Mouse (Mus musculus) midbrain, embryonic 11.5 days (tissue): ENCODE measurements at regions not wholly inside any gene's neighbourhood (a gene's known extent, or its start where the extent isn't known, plus 50 kb on each side); places are given as distances from the start of the nearest gene placed in this dataset.

Experiments used
- ATAC-seq: fragments of 200-750 bp; cut with Nextera tagmentation; 2 replicates; pipeline ENCODE4 v1.8.0; 2017; ENCODE audit warnings: moderate TSS enrichment, moderate library complexity; ENCODE audit not compliant: low FRiP score
- DNase-seq: peaks from one replicate; pipeline ENCODE4 v3.0.0; 2015; ENCODE audit warnings: low spot score; ENCODE audit errors: missing footprints
- H3K27ac ChIP-seq: fragments of 300-500 bp; sonication (generic); 2 replicates; pipeline ENCODE4 v1.5.1; 2014; ENCODE audit warnings: low read depth, low read length
- H3K27me3 ChIP-seq: fragments of 300-500 bp; sonication (generic); 2 replicates; pipeline ENCODE4 v1.6.1; 2014; ENCODE audit warnings: mild to moderate bottlenecking, low read length, moderate library complexity, mixed read lengths; ENCODE audit not compliant: control insufficient read depth, insufficient read depth
- H3K36me3 ChIP-seq: fragments of 300-500 bp; sonication (generic); 2 replicates; pipeline ENCODE4 v1.6.1; 2014; ENCODE audit warnings: mild to moderate bottlenecking, low read length, moderate library complexity, mixed read lengths; ENCODE audit not compliant: control insufficient read depth, insufficient read depth
- H3K4me1 ChIP-seq: fragments of 300-500 bp; sonication (generic); 2 replicates; pipeline ENCODE4 v1.6.1; 2014; ENCODE audit warnings: low read length; ENCODE audit not compliant: control insufficient read depth, insufficient read depth
- H3K4me2 ChIP-seq: fragments of 300-500 bp; sonication (generic); 2 replicates; pipeline ENCODE4 v1.6.1; 2014; ENCODE audit warnings: mild to moderate bottlenecking, moderate library complexity
- H3K4me3 ChIP-seq: fragments of 300-500 bp; sonication (generic); 2 replicates; pipeline ENCODE4 v1.5.1; 2014; ENCODE audit warnings: low read depth, low read length
- H3K9ac ChIP-seq: fragments of 300-500 bp; sonication (generic); 2 replicates; pipeline ENCODE4 v1.6.1; 2014; ENCODE audit warnings: low read length
- H3K9me3 ChIP-seq: fragments of 300-500 bp; sonication (generic); 2 replicates; pipeline ENCODE4 v1.6.1; 2016; ENCODE audit warnings: low read length; ENCODE audit not compliant: control insufficient read depth
- WGBS: fragments of 180-500 bp; shearing (Covaris S2); extraction: QIAGEN DNeasy Blood & Tissue Kit; methylation state at CpG from one replicate; pipeline ENCODE4 v1.1.7; 2014; 5-methylcytosine and 5-hydroxymethylcytosine counted together

- WGBS: 89% methylated on average over 3 of the region's 3 CpGs
- no peak for ATAC-seq
Measured at GRCm38 (mm10) chr6:61073267-61073666, 106.9 kb upstream of the Ccser1 start.

GRCm38 (mm10) chr6:61073794-61074193 lies 106.3 kb upstream of the Ccser1 start:
- H3K4me3 ChIP-seq: no peak overlapping the region
- H3K27me3 ChIP-seq: no peaks in the 10 kb centered on the region
- DNase-seq: peak; percentile 17
- WGBS: 73% methylated on average over 2 of the region's 2 CpGs
- H3K4me1 ChIP-seq: no peaks in the 10 kb centered on the region
- no peaks in the 10 kb centered on the region for H3K9me3 ChIP-seq
- no peaks in the 10 kb centered on the region for H3K36me3 ChIP-seq
- no peak overlapping the region for H3K4me2 ChIP-seq
- H3K9ac ChIP-seq: no peak overlapping the region
- no peak overlapping the region for H3K27ac ChIP-seq
- ATAC-seq: no peak

More at GRCm38 (mm10) chr6:61073267-61073666, 106.9 kb upstream of the Ccser1 start:
- H3K9ac ChIP-seq: no peak overlapping the region
- no peaks in the 10 kb centered on the region for H3K27me3 ChIP-seq
- DNase-seq: peak; percentile 45
- H3K27ac ChIP-seq: no peak overlapping the region
- H3K4me1 ChIP-seq: peaks cover under 1% of the 10 kb centered on the region
- H3K9me3 ChIP-seq: no peaks in the 10 kb centered on the region
- no peak overlapping the region for H3K4me3 ChIP-seq
- H3K36me3 ChIP-seq: no peaks in the 10 kb centered on the region
- H3K4me2 ChIP-seq: no peak overlapping the region

- no peaks in the 10 kb centered on the region for H3K27me3 ChIP-seq
Measured at GRCm38 (mm10) chr6:61074700-61075099, 105.4 kb upstream of the Ccser1 start.

GRCm38 (mm10) chr6:61078559-61078958 lies 101.6 kb upstream of the Ccser1 start:
- DNase-seq (no peak), ATAC-seq (no peak)
- Histone ChIP-seq H3K27me3 (no peaks in the 10 kb centered on the region), H3K27ac (no peak overlapping the region), H3K9me3 (no peaks in the 10 kb centered on the region), H3K4me1 (peaks cover 2% of the 10 kb centered on the region; the same call in 1 of the 2 replicates), H3K9ac (no peak overlapping the region), H3K36me3 (no peaks in the 10 kb centered on the region), H3K4me3 (no peak overlapping the region), H3K4me2 (no peak overlapping the region)
- 86% methylated on average over 3 of the region's 3 CpGs for WGBS

More at GRCm38 (mm10) chr6:61074700-61075099, 105.4 kb upstream of the Ccser1 start:
- H3K27ac ChIP-seq: no peak overlapping the region
- H3K4me3 ChIP-seq: no peak overlapping the region
- H3K9ac ChIP-seq: no peak overlapping the region
- 92% methylated on average over 3 of the region's 3 CpGs for WGBS
- DNase-seq (peak; percentile 41), ATAC-seq (no peak)
- H3K9me3 ChIP-seq: no peaks in the 10 kb centered on the region
- H3K4me1 ChIP-seq: no peaks in the 10 kb centered on the region
- no peak overlapping the region for H3K4me2 ChIP-seq
- H3K36me3 ChIP-seq: no peaks in the 10 kb centered on the region

- peak; percentile 81 for DNase-seq
- ATAC-seq: peak; percentile 42; the same call in 1 of the 2 replicates
- H3K4me3 ChIP-seq: no peak overlapping the region
- 45% methylated on average over 5 of the region's 5 CpGs for WGBS
- H3K9me3 ChIP-seq: no peaks in the 10 kb centered on the region
- H3K36me3 ChIP-seq: no peaks in the 10 kb centered on the region
- H3K4me2 ChIP-seq: no peak overlapping the region
- no peaks in the 10 kb centered on the region for H3K27me3 ChIP-seq
- H3K4me1 ChIP-seq: peaks cover 2% of the 10 kb centered on the region; the same call in 1 of the 2 replicates
- no peak overlapping the region for H3K9ac ChIP-seq
- no peak overlapping the region for H3K27ac ChIP-seq
Measured at GRCm38 (mm10) chr6:61080661-61081060, 99.5 kb upstream of the Ccser1 start.

- DNase-seq: no peak
- H3K36me3 ChIP-seq: no peaks in the 10 kb centered on the region
- no peak for ATAC-seq
- 82% methylated on average over 3 of the region's 3 CpGs for WGBS
- H3K9me3 ChIP-seq: no peaks in the 10 kb centered on the region
- peaks cover 2% of the 10 kb centered on the region; the same call in 1 of the 2 replicates for H3K4me1 ChIP-seq
- H3K27me3 ChIP-seq: no peaks in the 10 kb centered on the region
- no peak overlapping the region for H3K9ac ChIP-seq
- H3K4me2 ChIP-seq: no peak overlapping the region
- H3K27ac ChIP-seq: no peak overlapping the region
- H3K4me3 ChIP-seq: no peak overlapping the region
Measured at GRCm38 (mm10) chr6:61083346-61083745, 96.8 kb upstream of the Ccser1 start.

- H3K4me2 ChIP-seq: no peak overlapping the region
- no peak overlapping the region for H3K4me3 ChIP-seq
- no peaks in the 10 kb centered on the region for H3K27me3 ChIP-seq
- H3K9ac ChIP-seq: no peak overlapping the region
- DNase-seq (no peak), ATAC-seq (no peak)
- H3K36me3 ChIP-seq: no peaks in the 10 kb centered on the region
- H3K4me1 ChIP-seq: no peaks in the 10 kb centered on the region
- no peak overlapping the region for H3K27ac ChIP-seq
- 77% methylated on average over 9 of the region's 9 CpGs for WGBS
- H3K9me3 ChIP-seq: no peaks in the 10 kb centered on the region
Measured at GRCm38 (mm10) chr6:61099348-61099981, 80.7 kb upstream of the Ccser1 start.

GRCm38 (mm10) chr6:61099982-61100365 lies 80.2 kb upstream of the Ccser1 start:
- Histone ChIP-seq H3K4me2 (no peak overlapping the region), H3K36me3 (no peaks in the 10 kb centered on the region), H3K27me3 (no peaks in the 10 kb centered on the region), H3K4me1 (no peaks in the 10 kb centered on the region), H3K27ac (no peak overlapping the region), H3K9ac (no peak overlapping the region), H3K9me3 (no peaks in the 10 kb centered on the region), H3K4me3 (no peak overlapping the region)
- ATAC-seq (no peak), DNase-seq (peak; percentile 61)
- WGBS: 60% methylated on average over 3 of the region's 3 CpGs

- DNase-seq (no peak), ATAC-seq (no peak)
- Histone ChIP-seq H3K4me1 (no peaks in the 10 kb centered on the region), H3K4me3 (no peak overlapping the region), H3K9me3 (no peaks in the 10 kb centered on the region), H3K4me2 (no peak overlapping the region), H3K36me3 (no peaks in the 10 kb centered on the region), H3K27ac (no peak overlapping the region), H3K27me3 (no peaks in the 10 kb centered on the region), H3K9ac (no peak overlapping the region)
- WGBS: 80% methylated on average over 6 of the region's 6 CpGs
Measured at GRCm38 (mm10) chr6:61101972-61102371, 78.2 kb upstream of the Ccser1 start.
